In genomic region chr2:163820607-163821006, GRCm38 (mm10) we compare ENCODE assay signal across 9 mouse cellular contexts. TPM values are rescaled to one million over a fixed set of nuclear protein-coding genes. Genes with fewer than 3 reads are reported as not detected.
A peak's percentile ranks its signal among the peaks of the same experiment; 100 is the strongest.
DNase-seq lines count a peak whose midpoint lies in the region; ATAC-seq lines count a peak whose summit lies in the region.
"Had no signal": no experiment of that assay in that cellular context is flagged by ENCODE, and none has a peak within 500 bp of the region (broad histone marks: within the 10 kb centered on the region; RNA-seq: fewer than 3 reads in every experiment).

Gene Ccn5 (plus strand): TSS chr2:163820861.

- no peaks in the 10 kb centered on the region for H3K36me3 ChIP-seq in hindbrain, embryonic 11.5 days (ENCODE audit: control insufficient read depth, insufficient read depth, low read length)
- H3K36me3 ChIP-seq in neural tube, embryonic 15.5 days = no peaks in the 10 kb centered on the region

- H3K9me3 ChIP-seq in hindbrain, embryonic 11.5 days (ENCODE audit: control insufficient read depth, low read length) = no peaks in the 10 kb centered on the region
- no peaks in the 10 kb centered on the region for H3K9me3 ChIP-seq in neural tube, embryonic 15.5 days (replicated peaks)
- H3K9me3 ChIP-seq: megakaryocyte, embryonic 14.5 days had no signal

- 79% methylated on average over 4 of the region's 4 CpGs for WGBS in hindbrain, embryonic 11.5 days
- 67% methylated on average over 4 of the region's 4 CpGs for WGBS in neural tube, embryonic 15.5 days

- ATAC-seq in hindbrain, embryonic 11.5 days (ENCODE audit: low FRiP score) = no peak
- ATAC-seq in neural tube, embryonic 15.5 days (ENCODE audit: low FRiP score) = no peak

- no peaks in the 10 kb centered on the region for H3K27me3 ChIP-seq in hindbrain, embryonic 11.5 days (ENCODE audit: control insufficient read depth, insufficient read depth, low read length)
- H3K27me3 ChIP-seq in neural tube, embryonic 15.5 days (replicated peaks) = no peaks in the 10 kb centered on the region

- no peaks in the 10 kb centered on the region for H3K4me1 ChIP-seq in hindbrain, embryonic 11.5 days (replicated peaks; ENCODE audit: control insufficient read depth, insufficient read depth, low read length)
- no peaks in the 10 kb centered on the region for H3K4me1 ChIP-seq in neural tube, embryonic 15.5 days

- H3K27ac ChIP-seq in hindbrain, embryonic 11.5 days (ENCODE audit: low read depth, low read length) = no peak within 1 kb of the TSS
- no peak within 1 kb of the TSS for H3K27ac ChIP-seq in neural tube, embryonic 15.5 days (replicated peaks)

- no peak within 1 kb of the TSS for H3K9ac ChIP-seq in hindbrain, embryonic 11.5 days (ENCODE audit: low read depth, low read length)
- H3K9ac ChIP-seq in neural tube, embryonic 15.5 days (replicated peaks) = no peak within 1 kb of the TSS

- H3K4me2 ChIP-seq in hindbrain, embryonic 11.5 days (replicated peaks; ENCODE audit: low read depth, low read length) = no peak within 1 kb of the TSS
- H3K4me2 ChIP-seq in neural tube, embryonic 15.5 days = no peak within 1 kb of the TSS

- H3K4me3 ChIP-seq in hindbrain, embryonic 11.5 days (ENCODE audit: low read depth, low read length) = no peak within 1 kb of the TSS
- no peak within 1 kb of the TSS for H3K4me3 ChIP-seq in neural tube, embryonic 15.5 days (replicated peaks)
- H3K4me3 ChIP-seq: megakaryocyte, embryonic 14.5 days had no signal

- peak; percentile 48 to 62 for DNase-seq in right cerebral cortex, postnatal 10 days (ENCODE audit: low spot score in 2 of 2)
- DNase-seq in right cerebral cortex, postnatal 36 days (ENCODE audit: low spot score in 2 of 2) = no peak
- peak; percentile 97 for DNase-seq in cerebellum, postnatal 10 days
- DNase-seq in kidney, adult 8-10 months = peak; percentile 34 to 58
- DNase-seq in testis, postnatal 10 days (ENCODE audit: low spot score) = peak; percentile 83
- no peak for DNase-seq in hindbrain, embryonic 11.5 days (ENCODE audit: low spot score)
- no peak for DNase-seq in left cerebral cortex, adult 8-10 months (ENCODE audit: low spot score in 2 of 2)

RNA-seq across cellular contexts. Expression of gene Ccn5, which starts in this region (rescaled TPM):
- 0.17 and 0.19 TPM in 2 replicates for polyA plus RNA-seq in hindbrain, embryonic 11.5 days (2014; fragmentation: Nextera tagmentation; extraction: Ambion mirVana)
- under 1 TPM in 1 of 4 experiments, not detected in 3; 0.18 TPM for total RNA-seq in left cerebral cortex, adult 8-10 months (2022)
- 0.31 and 0.54 TPM in 2 replicates for polyA plus RNA-seq in neural tube, embryonic 15.5 days (2015; fragmentation: Nextera tagmentation; extraction: Ambion mirVana)

Comparison
In these comparisons a context has a peak if more than half of its experiments do, and no peak if none do; other contexts are left out.
1. DNase-seq: peak in right cerebral cortex, postnatal 10 days (2 of 2), cerebellum, postnatal 10 days (2 of 2), kidney, adult 8-10 months (2 of 2) and testis, postnatal 10 days (single experiment); none in right cerebral cortex, postnatal 36 days (0 of 2), hindbrain, embryonic 11.5 days (single experiment) and left cerebral cortex, adult 8-10 months (0 of 2).